Mouse (Mus musculus) kidney, adult 2 months (tissue): ENCODE measurements at regions not wholly inside any gene's neighbourhood (a gene's known extent, or its start where the extent isn't known, plus 50 kb on each side); places are given as distances from the start of the nearest gene placed in this dataset.

Source experiments
- DNase-seq: peaks from one replicate; pipeline ENCODE4 v3.0.0; 2021
- H3K27ac ChIP-seq: fragments of 200-500 bp; 2 replicates; pipeline ENCODE4 v1.5.1; 2012; ENCODE audit warnings: low read depth, low read length, control low read depth, inconsistent platforms; ENCODE audit not compliant: insufficient read depth
- H3K27me3 ChIP-seq: fragments of 200-500 bp; replicated peaks from 2 replicates; pipeline ENCODE4 v1.6.1; 2012; ENCODE audit warnings: mild to moderate bottlenecking, moderate library complexity, low read length, inconsistent platforms; ENCODE audit not compliant: control insufficient read depth, insufficient read depth
- H3K36me3 ChIP-seq: fragments of 200-500 bp; 2 replicates; pipeline ENCODE4 v1.6.1; 2012; ENCODE audit warnings: mild to moderate bottlenecking, moderate library complexity, low read length, inconsistent platforms; ENCODE audit not compliant: control insufficient read depth, insufficient read depth
- H3K4me1 ChIP-seq: fragments of 200-500 bp; 2 replicates; pipeline ENCODE4 v1.6.1; 2011; ENCODE audit warnings: low read length; ENCODE audit not compliant: control insufficient read depth, insufficient read depth
- H3K4me3 ChIP-seq: fragments of 200-500 bp; 2 replicates; pipeline ENCODE4 v1.5.1; 2011; ENCODE audit warnings: mild to moderate bottlenecking, low read depth, low read length, control low read depth; ENCODE audit not compliant: insufficient read depth
- CTCF ChIP-seq: fragments of 200-500 bp; conservative IDR thresholded peaks from 2 replicates; pipeline ENCODE4 v1.5.1; 2011; ENCODE audit warnings: low read depth, mild to moderate bottlenecking, control low read depth, low read length, moderate library complexity, mixed read lengths; ENCODE audit not compliant: insufficient read depth, insufficient read length
- POLR2A ChIP-seq: fragments of 200-500 bp; IDR thresholded peaks from one replicate; pipeline ENCODE4 v1.6.1; 2011; ENCODE audit warnings: low read depth, low read length, control low read depth
- WGBS: fragments of 180-500 bp; shearing (Covaris S2); methylation state at CpG from one replicate; pipeline ENCODE4 v1.1.7; 2018; 5-methylcytosine and 5-hydroxymethylcytosine counted together

DNA sequence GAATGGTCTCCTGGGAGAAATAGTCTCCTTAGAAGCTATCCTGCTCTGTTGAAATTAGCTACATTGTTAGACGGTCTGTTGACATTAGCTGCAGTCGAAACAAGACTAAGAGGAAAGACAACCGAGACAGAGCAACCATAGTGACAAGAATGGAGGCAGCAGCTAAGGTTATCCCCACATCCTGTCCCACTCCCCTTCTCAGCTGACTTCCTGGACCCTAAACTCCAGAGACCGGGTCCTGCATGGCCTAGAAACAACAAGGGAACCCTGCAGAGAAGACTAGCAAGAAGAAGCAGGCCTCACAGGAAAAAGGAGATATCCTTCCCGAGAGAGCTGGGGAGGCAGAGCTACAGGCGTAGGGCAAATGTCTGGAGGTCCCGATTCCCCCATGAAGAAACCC lies 102.0 kb downstream of the Fam168b start:
- TF ChIP-seq POLR2A, result no peak
- no peak for TF ChIP-seq CTCF
- WGBS, result 60% methylated on average over 7 of the region's 7 CpGs
- no peak for DNase-seq
- Histone ChIP-seq H3K27me3 (no peaks in the 10 kb centered on the region), H3K36me3 (no peaks in the 10 kb centered on the region), H3K4me3 (no peak overlapping the region), H3K27ac (no peak overlapping the region), H3K4me1 (no peaks in the 10 kb centered on the region)

DNA sequence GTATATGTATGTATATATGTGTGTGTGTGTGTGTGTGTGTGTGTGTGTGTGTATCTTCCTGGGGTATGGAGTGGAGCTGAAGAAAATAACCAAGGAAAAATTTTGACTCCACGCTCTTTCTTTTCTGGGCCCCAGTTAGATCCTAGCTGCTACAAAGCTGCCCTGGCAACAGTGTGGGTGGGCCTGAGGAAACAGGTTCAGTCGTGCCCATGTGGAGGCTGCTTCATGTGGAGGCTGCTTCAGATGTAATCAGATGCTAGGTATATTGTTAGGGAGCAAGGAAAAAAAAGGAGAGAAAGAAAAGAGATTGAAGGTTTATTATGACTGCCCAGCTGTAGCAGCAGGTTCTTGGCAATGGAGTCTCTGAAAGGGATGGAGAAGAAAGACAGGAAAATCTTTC lies 100.6 kb downstream of the Fam168b start:
- H3K27me3 ChIP-seq, result no peaks in the 10 kb centered on the region
- H3K4me1 ChIP-seq, result no peaks in the 10 kb centered on the region
- TF ChIP-seq POLR2A, result no peak
- no peak for DNase-seq
- 57% methylated on average over 2 of the region's 2 CpGs for WGBS
- no peaks in the 10 kb centered on the region for H3K36me3 ChIP-seq
- no peak overlapping the region for H3K27ac ChIP-seq
- H3K4me3 ChIP-seq, result no peak overlapping the region

DNA sequence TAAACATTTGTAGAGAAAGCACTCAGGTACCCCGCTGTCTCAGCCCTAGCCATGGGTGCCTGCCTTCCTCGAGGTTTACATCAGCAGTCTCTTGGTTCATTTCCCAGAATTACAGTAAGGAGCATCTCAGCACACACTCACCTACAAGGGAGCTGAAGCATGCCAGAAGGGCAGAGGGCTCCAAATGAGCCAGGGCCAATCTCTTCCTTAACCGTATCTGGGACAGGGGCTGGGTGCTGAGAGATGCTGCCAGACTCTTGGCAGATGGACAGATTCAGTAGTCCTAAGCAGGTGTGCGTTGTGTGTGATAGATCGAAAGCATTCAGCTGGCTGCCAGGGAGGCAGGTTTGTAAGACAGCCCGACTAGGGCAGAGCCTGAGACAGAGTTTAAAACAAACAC lies 97.0 kb downstream of the Fam168b start:
- TF ChIP-seq POLR2A (no peak), CTCF (no peak)
- 51% methylated on average over 6 of the region's 6 CpGs for WGBS
- no peaks in the 10 kb centered on the region for H3K4me1 ChIP-seq
- no peaks in the 10 kb centered on the region for H3K36me3 ChIP-seq
- no peak overlapping the region for H3K4me3 ChIP-seq
- H3K27me3 ChIP-seq, result no peaks in the 10 kb centered on the region
- DNase-seq, result no peak
- H3K27ac ChIP-seq, result no peak overlapping the region

DNA sequence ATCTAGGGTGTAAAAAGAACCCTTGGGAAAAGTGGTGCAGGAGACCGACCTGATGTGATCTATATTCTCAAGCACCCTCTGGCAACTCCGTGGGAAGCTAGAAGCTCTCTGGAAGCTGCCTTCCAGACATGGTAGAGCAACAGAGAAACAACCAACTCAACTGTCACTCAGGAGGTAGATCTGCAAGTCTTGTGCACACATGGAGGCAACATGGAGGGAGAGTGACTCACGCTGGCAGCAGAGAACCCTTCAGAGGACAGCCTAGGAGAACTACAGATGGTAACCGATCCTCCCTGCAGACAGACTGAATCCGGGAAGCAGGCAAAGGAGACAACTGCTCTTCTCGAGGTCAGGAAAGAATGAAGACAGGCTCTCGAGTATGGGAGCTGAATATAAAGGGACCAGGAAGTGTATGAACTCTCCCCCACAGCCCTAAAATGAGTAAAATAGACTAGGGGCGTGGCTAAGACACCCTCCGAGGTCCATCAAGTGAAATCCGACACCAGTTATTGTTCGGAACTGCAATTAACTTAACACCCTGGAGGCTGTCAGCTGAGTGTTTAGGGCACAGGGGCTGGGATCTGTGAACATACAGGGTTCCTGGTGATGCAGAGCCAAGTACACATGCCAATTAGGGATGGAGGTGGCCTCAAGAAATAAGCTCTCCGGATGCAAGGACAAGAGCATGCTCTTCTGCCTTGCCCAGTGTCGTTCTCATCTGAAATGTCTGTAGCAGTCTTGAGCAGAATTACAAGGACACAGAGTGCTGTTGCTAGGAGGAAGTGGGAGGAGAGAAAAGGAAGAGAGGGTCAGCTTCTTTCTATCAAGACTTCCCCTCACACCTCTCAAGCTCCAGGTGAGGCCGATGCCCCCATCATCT lies 93.5 kb downstream of the Fam168b start:
- Histone ChIP-seq H3K27ac (no peak overlapping the region), H3K4me1 (no peaks in the 10 kb centered on the region), H3K36me3 (no peaks in the 10 kb centered on the region), H3K27me3 (no peaks in the 10 kb centered on the region), H3K4me3 (no peak overlapping the region)
- no peak for TF ChIP-seq POLR2A
- no peak for TF ChIP-seq CTCF
- 11% methylated on average over 14 of the region's 14 CpGs for WGBS
- DNase-seq, result no peak

DNA sequence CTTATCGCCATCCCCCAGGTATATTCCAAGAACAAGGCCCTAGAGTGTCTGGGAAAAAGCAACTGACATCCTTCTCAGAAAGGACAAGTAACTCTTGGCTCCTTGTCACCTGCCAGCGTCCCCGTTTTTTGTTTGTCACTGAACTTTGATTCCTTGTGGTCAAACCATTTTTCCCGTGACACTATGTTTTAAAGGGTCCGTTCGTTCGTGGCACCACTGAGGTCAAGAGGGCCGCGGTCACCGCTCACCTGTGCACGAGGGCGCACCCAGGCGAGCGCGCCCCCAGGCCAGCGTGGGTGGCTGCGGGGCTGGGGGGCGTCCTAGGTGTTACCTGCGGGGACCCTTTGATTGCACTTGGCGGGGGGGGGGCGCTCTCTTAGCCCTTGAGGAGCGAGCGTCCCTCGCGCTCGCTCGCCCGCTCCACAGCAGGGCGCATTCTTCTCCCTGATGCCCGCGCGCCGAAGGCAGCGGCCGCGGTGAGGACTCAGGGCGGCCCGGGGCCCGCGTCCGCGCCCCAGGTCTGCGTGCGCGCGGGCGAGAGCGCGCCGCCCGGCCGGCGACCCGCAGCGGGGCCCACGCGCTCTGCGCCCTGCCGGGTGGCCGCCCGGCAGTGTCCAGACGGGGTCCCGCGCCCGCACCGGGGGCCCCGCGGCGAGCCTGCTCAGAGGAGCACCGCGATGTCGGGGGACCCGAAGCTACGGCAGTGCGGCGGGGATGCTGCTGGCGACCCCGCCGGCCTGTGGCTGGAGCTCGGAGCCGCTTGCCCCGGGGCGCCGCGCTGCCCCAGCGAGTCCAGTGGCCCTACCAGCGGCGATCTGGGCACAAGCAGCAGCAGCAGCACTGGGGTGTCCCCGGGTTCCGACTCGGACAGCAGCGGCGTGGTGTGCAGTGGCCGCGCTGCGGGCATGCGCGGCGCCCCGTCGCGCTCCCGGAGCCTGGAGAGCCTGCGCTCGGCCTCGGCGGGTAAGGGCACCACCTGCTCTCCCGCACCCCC lies 92.5 kb downstream of the Fam168b start:
- no peaks in the 10 kb centered on the region for H3K27me3 ChIP-seq
- WGBS, result under 1% methylated on average over 108 of the region's 108 CpGs

DNA sequence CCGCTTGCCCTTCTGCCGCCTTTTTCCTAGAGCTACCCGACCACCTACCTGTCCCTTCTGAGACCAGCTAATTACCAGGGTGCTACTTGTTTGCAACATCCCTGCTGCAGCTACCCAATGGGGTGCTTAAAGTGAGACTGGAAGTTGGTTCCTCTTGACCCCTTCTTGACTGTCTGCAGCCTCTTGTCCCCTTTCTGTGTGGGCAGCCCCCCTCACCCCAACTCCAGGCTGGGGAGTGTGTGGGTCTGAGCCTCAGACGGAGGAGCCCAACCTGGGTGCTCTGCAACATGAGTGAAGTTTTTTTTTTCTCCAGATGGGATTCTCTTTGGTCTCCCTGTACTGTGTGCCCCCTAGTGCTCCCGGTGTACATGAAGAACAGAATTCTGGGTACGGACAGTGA lies 91.7 kb downstream of the Fam168b start:
- 8% methylated on average over 6 of the region's 6 CpGs for whole genome bisulfite sequencing
- Histone ChIP-seq H3K36me3 (no peaks in the 10 kb centered on the region), H3K27ac (no peak overlapping the region), H3K27me3 (no peaks in the 10 kb centered on the region), H3K4me1 (no peaks in the 10 kb centered on the region), H3K4me3 (no peak overlapping the region)
- TF ChIP-seq POLR2A, result no peak
- no peak for TF ChIP-seq CTCF
- no peak for DNase-seq

More for the DNA sequence above, 92.5 kb downstream of the Fam168b start:
- TF ChIP-seq CTCF (no peak), POLR2A (no peak)
- Histone ChIP-seq H3K36me3 (no peaks in the 10 kb centered on the region), H3K4me1 (no peaks in the 10 kb centered on the region), H3K4me3 (0 out of 2 replicates have a peak overlapping the region, but pooled peaks have one; percentile 4), H3K27ac (no peak overlapping the region)
- DNase-seq, result no peak

DNA sequence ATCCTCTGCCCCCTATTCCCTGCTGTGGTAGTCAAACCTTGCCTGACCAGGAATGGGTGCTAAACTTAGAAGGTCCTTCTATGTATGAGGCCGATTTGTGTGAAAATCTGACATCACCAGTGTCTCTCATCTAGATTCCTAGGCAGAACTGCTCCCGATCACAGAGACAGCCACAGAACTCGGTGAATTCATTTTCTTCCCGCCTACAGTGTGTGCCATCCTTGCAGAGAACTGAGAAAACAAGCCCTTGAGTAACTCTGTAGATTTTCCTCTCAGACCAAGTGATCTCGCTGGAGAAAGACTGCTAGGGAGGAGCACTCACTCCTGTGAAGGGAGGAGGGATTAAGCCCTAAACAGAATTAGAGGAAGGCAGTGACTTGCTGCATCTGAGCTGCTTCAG lies 89.3 kb downstream of the Fam168b start:
- no peaks in the 10 kb centered on the region for H3K4me1 ChIP-seq
- no peak for DNase-seq
- no peak overlapping the region for H3K27ac ChIP-seq
- no peak for TF ChIP-seq CTCF
- TF ChIP-seq POLR2A, result no peak
- WGBS, result 59% methylated on average over 5 of the region's 5 CpGs
- H3K4me3 ChIP-seq, result no peak overlapping the region
- H3K36me3 ChIP-seq, result no peaks in the 10 kb centered on the region
- H3K27me3 ChIP-seq, result no peaks in the 10 kb centered on the region
